Mouse (Mus musculus) kidney, adult 2 months (tissue): ENCODE measurements around the gene Mmp13.

Experiments used
- CTCF ChIP-seq: fragments of 200-500 bp; conservative IDR thresholded peaks from 2 replicates; pipeline ENCODE4 v1.5.1; 2011; ENCODE audit warnings: low read depth, mild to moderate bottlenecking, control low read depth, low read length, moderate library complexity, mixed read lengths; ENCODE audit not compliant: insufficient read depth, insufficient read length
- POLR2A ChIP-seq: fragments of 200-500 bp; IDR thresholded peaks from one replicate; pipeline ENCODE4 v1.6.1; 2011; ENCODE audit warnings: low read depth, low read length, control low read depth

DNA sequence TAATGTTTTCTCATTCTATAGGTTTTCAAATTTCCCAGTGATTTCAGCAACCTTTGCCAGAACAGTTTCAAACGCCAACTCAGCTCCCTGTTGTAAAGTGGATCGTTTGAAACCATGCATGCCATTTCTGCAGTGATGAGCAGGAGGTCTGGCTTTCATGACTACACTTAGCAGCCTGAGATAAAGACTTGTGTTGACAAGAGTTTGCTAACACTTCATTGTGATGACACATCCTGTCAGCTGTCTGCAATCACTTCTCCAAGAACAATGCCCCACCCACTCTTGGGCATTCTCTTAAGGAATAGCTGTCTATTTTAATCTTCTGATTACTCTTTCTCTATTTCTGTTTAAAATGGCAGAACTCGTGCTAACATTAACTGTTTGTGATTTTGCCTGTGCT is 2.2 kb upstream of the Mmp13 start:
- TF ChIP-seq CTCF (no peak), POLR2A (no peak)
